Mouse (Mus musculus): ENCODE data around the gene Nhlh2.

DNA sequence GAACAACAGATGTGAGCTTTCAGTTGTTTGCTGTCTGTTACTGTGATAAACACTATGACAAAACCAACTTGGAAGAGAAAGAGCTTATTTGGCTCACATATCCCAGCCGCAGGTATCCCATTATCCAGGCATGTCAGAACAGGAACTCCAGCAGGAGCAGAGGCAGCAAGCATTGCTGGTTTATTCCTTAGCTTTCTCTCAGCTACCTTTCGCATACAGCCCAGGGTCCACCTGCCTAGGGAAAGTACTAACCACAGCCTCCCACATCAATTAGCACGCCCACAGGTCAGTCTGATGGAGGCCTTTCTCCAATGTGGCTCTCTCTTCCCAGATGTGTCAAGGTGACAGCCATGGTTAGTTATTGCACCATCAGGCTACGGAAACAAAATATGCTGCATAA is 31.8 kb downstream of the Nhlh2 start:
- TF ChIP-seq CTCF (IDR thresholded peaks at IDR 0.05; ENCODE audit: low read depth): no peak
- TF ChIP-seq EP300 (IDR thresholded peaks at IDR 0.05; ENCODE audit: low read depth): no peak

Measured in liver, postnatal 0 days (tissue).